Mouse (Mus musculus) liver, postnatal 0 days (tissue): ENCODE results near the gene Csrp2. TPM values are rescaled to one million over a fixed set of nuclear protein-coding genes. Genes with fewer than 3 reads are reported as not detected.
A peak's percentile ranks its signal among the peaks of the same experiment; 100 is the strongest.

Source experiments
- ATAC-seq: fragments of 200-750 bp; cut with Nextera tagmentation; 2 replicates; pipeline ENCODE4 v1.8.0; 2017; ENCODE audit warnings: mild to moderate bottlenecking, moderate library complexity
- DNase-seq: peaks from one replicate; pipeline ENCODE4 v3.0.0-alpha.2; 2016
- H3K27ac ChIP-seq: fragments of 300-500 bp; sonication (generic); 2 replicates; pipeline ENCODE4 v1.5.1; 2014; ENCODE audit warnings: antibody characterized with exemption, moderate library complexity, mild to moderate bottlenecking, low read depth
- H3K27me3 ChIP-seq: fragments of 300-500 bp; sonication (generic); 2 replicates; pipeline ENCODE4 v1.6.1; 2014; ENCODE audit warnings: low read length, control low read depth, mixed read lengths; ENCODE audit not compliant: insufficient read depth
- H3K36me3 ChIP-seq: fragments of 300-500 bp; sonication (generic); replicated peaks from 2 replicates; pipeline ENCODE4 v1.6.1; 2014; ENCODE audit warnings: mild to moderate bottlenecking, control low read depth, low read length, moderate library complexity, mixed read lengths; ENCODE audit not compliant: insufficient read depth
- H3K4me1 ChIP-seq: fragments of 300-500 bp; sonication (generic); 2 replicates; pipeline ENCODE4 v1.6.1; 2014; ENCODE audit warnings: antibody characterized with exemption, mild to moderate bottlenecking, control low read depth; ENCODE audit not compliant: insufficient read depth
- H3K4me2 ChIP-seq: fragments of 300-500 bp; sonication (generic); 2 replicates; pipeline ENCODE4 v1.6.1; 2014; ENCODE audit warnings: low read depth, mild to moderate bottlenecking, low read length, moderate library complexity, mixed read lengths
- H3K4me3 ChIP-seq: fragments of 300-500 bp; sonication (generic); 2 replicates; pipeline ENCODE4 v1.5.1; 2014; ENCODE audit warnings: low read depth, low read length
- H3K9ac ChIP-seq: fragments of 300-500 bp; sonication (generic); replicated peaks from 2 replicates; pipeline ENCODE4 v1.6.1; 2014; ENCODE audit warnings: mild to moderate bottlenecking, moderate library complexity
- H3K9me3 ChIP-seq: fragments of 300-500 bp; sonication (generic); 2 replicates; pipeline ENCODE4 v1.6.1; 2016; ENCODE audit warnings: mild to moderate bottlenecking, control low read depth, low read length, mixed read lengths
- CTCF ChIP-seq: sonication (generic); IDR thresholded peaks from 2 replicates; pipeline ENCODE4 v1.5.1; 2016; ENCODE audit warnings: antibody characterized with exemption, low read depth
- EP300 ChIP-seq: IDR thresholded peaks from 2 replicates; pipeline ENCODE4 v1.6.1; 2016; ENCODE audit warnings: antibody characterized with exemption, low read depth, mild to moderate bottlenecking
- WGBS: fragments of 180-500 bp; shearing (Covaris S2); extraction: QIAGEN DNeasy Blood & Tissue Kit; methylation state at CpG from one replicate; pipeline ENCODE4 v1.1.7; 2014; ENCODE audit not compliant: insufficient replicate concordance; 5-methylcytosine and 5-hydroxymethylcytosine counted together
- polyA plus RNA-seq: library from polyadenylated mRNA; unstranded; fragments of >200 nt; fragmentation: Nextera tagmentation; extraction: Ambion mirVana; gene quantifications from 2 replicates; pipeline ENCODE4 v1.2.1, GENCODE M21; 2015

Gene Csrp2
- polyA plus RNA-seq, 1 experiment from 2014 or later: 19.2 TPM

GRCm38 (mm10) chr10:110938361-110938760 lies 18.8 kb downstream of the Csrp2 start:
- no peaks in the 10 kb centered on the region for H3K9me3 ChIP-seq
- no peak for DNase-seq
- H3K27ac ChIP-seq: no peak overlapping the region
- TF ChIP-seq CTCF (no peak), EP300 (no peak)
- 91% methylated on average over 7 of the region's 7 CpGs for WGBS
- no peak overlapping the region for H3K4me3 ChIP-seq
- no peak for ATAC-seq
- no peak overlapping the region for H3K4me2 ChIP-seq
- peaks cover 10% of the 10 kb centered on the region for H3K36me3 ChIP-seq
- no peaks in the 10 kb centered on the region for H3K27me3 ChIP-seq
- no peaks in the 10 kb centered on the region for H3K4me1 ChIP-seq
- no peak overlapping the region for H3K9ac ChIP-seq

- no peaks in the 10 kb centered on the region for H3K27me3 ChIP-seq
- no peaks in the 10 kb centered on the region for H3K9me3 ChIP-seq
- H3K4me1 ChIP-seq: no peaks in the 10 kb centered on the region
- H3K4me2 ChIP-seq: no peak overlapping the region
- H3K27ac ChIP-seq: no peak overlapping the region
- no peak overlapping the region for H3K9ac ChIP-seq
- peaks cover 10% of the 10 kb centered on the region for H3K36me3 ChIP-seq
- 81% methylated on average over 19 of the region's 19 CpGs for WGBS
- ATAC-seq (no peak), DNase-seq (no peak)
- no peak overlapping the region for H3K4me3 ChIP-seq
- TF ChIP-seq EP300: no peak
- no peak for TF ChIP-seq CTCF
Observed at GRCm38 (mm10) chr10:110938841-110939549, 19.4 kb downstream of the Csrp2 start.

- Histone ChIP-seq H3K4me1 (no peaks in the 10 kb centered on the region), H3K36me3 (peaks cover 10% of the 10 kb centered on the region), H3K4me3 (no peak overlapping the region), H3K27me3 (no peaks in the 10 kb centered on the region), H3K27ac (no peak overlapping the region), H3K9ac (no peak overlapping the region), H3K9me3 (no peaks in the 10 kb centered on the region), H3K4me2 (no peak overlapping the region)
- 86% methylated on average over 4 of the region's 4 CpGs for WGBS
- ATAC-seq (no peak), DNase-seq (no peak)
- TF ChIP-seq CTCF (no peak), EP300 (no peak)
Observed at GRCm38 (mm10) chr10:110939717-110940116, 20.1 kb downstream of the Csrp2 start.

- no peaks in the 10 kb centered on the region for H3K4me1 ChIP-seq
- ATAC-seq: no peak
- no peak overlapping the region for H3K27ac ChIP-seq
- 77% methylated on average over 13 of the region's 13 CpGs for WGBS
- no peak overlapping the region for H3K4me3 ChIP-seq
- no peak overlapping the region for H3K9ac ChIP-seq
- DNase-seq: peak; percentile 12
- no peaks in the 10 kb centered on the region for H3K9me3 ChIP-seq
- H3K27me3 ChIP-seq: no peaks in the 10 kb centered on the region
- peaks cover 11% of the 10 kb centered on the region for H3K36me3 ChIP-seq
- TF ChIP-seq EP300: no peak
- TF ChIP-seq CTCF: peak; percentile 34
- H3K4me2 ChIP-seq: no peak overlapping the region
Observed at GRCm38 (mm10) chr10:110940740-110941398, 21.3 kb downstream of the Csrp2 start.

GRCm38 (mm10) chr10:110941968-110942367 lies 22.4 kb downstream of the Csrp2 start:
- WGBS: 89% methylated on average over 11 of the region's 11 CpGs

GRCm38 (mm10) chr10:110942806-110943205 lies 23.2 kb downstream of the Csrp2 start:
- no peak overlapping the region for H3K9ac ChIP-seq
- H3K4me2 ChIP-seq: no peak overlapping the region
- peaks cover 25% of the 10 kb centered on the region for H3K36me3 ChIP-seq
- ATAC-seq: no peak
- H3K9me3 ChIP-seq: no peaks in the 10 kb centered on the region
- H3K4me3 ChIP-seq: no peak overlapping the region
- TF ChIP-seq EP300: no peak
- TF ChIP-seq CTCF: no peak
- H3K27ac ChIP-seq: no peak overlapping the region
- no peaks in the 10 kb centered on the region for H3K4me1 ChIP-seq
- no peaks in the 10 kb centered on the region for H3K27me3 ChIP-seq
- DNase-seq: peak; percentile 11
- WGBS: 79% methylated on average over 9 of the region's 9 CpGs

More at GRCm38 (mm10) chr10:110941968-110942367, 22.4 kb downstream of the Csrp2 start:
- Histone ChIP-seq H3K9ac (no peak overlapping the region), H3K27ac (no peak overlapping the region), H3K9me3 (no peaks in the 10 kb centered on the region), H3K4me2 (no peak overlapping the region), H3K4me1 (no peaks in the 10 kb centered on the region), H3K4me3 (no peak overlapping the region), H3K27me3 (no peaks in the 10 kb centered on the region), H3K36me3 (peaks cover 21% of the 10 kb centered on the region)
- no peak for ATAC-seq
- peak; percentile 4 for DNase-seq
- TF ChIP-seq EP300 (no peak), CTCF (no peak)
